Mouse (Mus musculus): ENCODE measurements around the gene Prl7b1. TPM values are rescaled to one million over a fixed set of nuclear protein-coding genes. Genes with fewer than 3 reads are reported as not detected.

The Prl7b1 gene
- not detected in 2 replicates for polyA plus RNA-seq (2014; fragmentation: Nextera tagmentation; extraction: Ambion mirVana)

GRCm38 (mm10) chr13:27610482-27610881, at the start of gene Prl7b1:
TSS of gene Prl7b1 (minus strand) at chr13:27610582.
- ATAC-seq (ENCODE audit: low read depth): no peak
- no peaks in the 10 kb centered on the region for H3K36me3 ChIP-seq (ENCODE audit: control insufficient read depth, insufficient read depth, low read length)
- no peaks in the 10 kb centered on the region for H3K4me1 ChIP-seq (ENCODE audit: control insufficient read depth, insufficient read depth, low read length)
- WGBS: 79% methylated on average over 4 of the region's 4 CpGs
- no peak within 1 kb of the TSS for H3K4me2 ChIP-seq (ENCODE audit: low read depth, low read length)
- H3K9me3 ChIP-seq (ENCODE audit: control insufficient read depth, low read length): no peaks in the 10 kb centered on the region
- H3K4me3 ChIP-seq (ENCODE audit: low read depth, low read length): no peak within 1 kb of the TSS
- DNase-seq (ENCODE audit: low spot score): no peak
- no peak within 1 kb of the TSS for H3K9ac ChIP-seq (ENCODE audit: low read depth, low read length)
- no peaks in the 10 kb centered on the region for H3K27me3 ChIP-seq (replicated peaks; ENCODE audit: control insufficient read depth, insufficient read depth, low read length)
- H3K27ac ChIP-seq (replicated peaks; ENCODE audit: low read depth, low read length): no peak within 1 kb of the TSS

GRCm38 (mm10) chr13:27642393-27642792, 32.0 kb upstream of the Prl7b1 start, which contains the start of gene Prl7a1:
TSS of gene Prl7a1 (minus strand) at chr13:27642493.
- no peak for DNase-seq (ENCODE audit: low spot score)
- Histone ChIP-seq H3K4me3 (ENCODE audit: low read depth, low read length) (no peak within 1 kb of the TSS), H3K27me3 (replicated peaks; ENCODE audit: control insufficient read depth, insufficient read depth, low read length) (no peaks in the 10 kb centered on the region), H3K9me3 (ENCODE audit: control insufficient read depth, low read length) (no peaks in the 10 kb centered on the region), H3K9ac (ENCODE audit: low read depth, low read length) (no peak within 1 kb of the TSS), H3K36me3 (ENCODE audit: control insufficient read depth, insufficient read depth, low read length) (no peaks in the 10 kb centered on the region), H3K27ac (replicated peaks; ENCODE audit: low read depth, low read length) (no peak within 1 kb of the TSS), H3K4me1 (ENCODE audit: control insufficient read depth, insufficient read depth, low read length) (no peaks in the 10 kb centered on the region), H3K4me2 (ENCODE audit: low read depth, low read length) (no peak within 1 kb of the TSS)
- whole genome bisulfite sequencing: 95% methylated on average over 3 of the region's 3 CpGs
- no peak for ATAC-seq (ENCODE audit: low read depth)

- no peak within 1 kb of the TSS for H3K4me2 ChIP-seq (ENCODE audit: low read depth, low read length)
- no peaks in the 10 kb centered on the region for H3K27me3 ChIP-seq (replicated peaks; ENCODE audit: control insufficient read depth, insufficient read depth, low read length)
- H3K9me3 ChIP-seq (ENCODE audit: control insufficient read depth, low read length): no peaks in the 10 kb centered on the region
- H3K4me1 ChIP-seq (ENCODE audit: control insufficient read depth, insufficient read depth, low read length): no peaks in the 10 kb centered on the region
- H3K9ac ChIP-seq (ENCODE audit: low read depth, low read length): no peak within 1 kb of the TSS
- no peak within 1 kb of the TSS for H3K4me3 ChIP-seq (ENCODE audit: low read depth, low read length)
- no peak within 1 kb of the TSS for H3K27ac ChIP-seq (replicated peaks; ENCODE audit: low read depth, low read length)
- no peaks in the 10 kb centered on the region for H3K36me3 ChIP-seq (ENCODE audit: control insufficient read depth, insufficient read depth, low read length)
- ATAC-seq (ENCODE audit: low read depth) (no peak), DNase-seq (ENCODE audit: low spot score) (no peak)
- WGBS: 79% methylated on average over 2 of the region's 2 CpGs
These were observed 28.3 kb downstream of the Prl7b1 start, which contains the start of gene Prl8a1 for GRCm38 (mm10) chr13:27582071-27582470. TSS of gene Prl8a1 (minus strand) at chr13:27582171.

- ATAC-seq (ENCODE audit: low read depth) (no peak), DNase-seq (ENCODE audit: low spot score) (no peak)
- Histone ChIP-seq H3K9me3 (ENCODE audit: control insufficient read depth, low read length) (no peaks in the 10 kb centered on the region), H3K36me3 (ENCODE audit: control insufficient read depth, insufficient read depth, low read length) (no peaks in the 10 kb centered on the region), H3K4me1 (ENCODE audit: control insufficient read depth, insufficient read depth, low read length) (no peaks in the 10 kb centered on the region), H3K9ac (ENCODE audit: low read depth, low read length) (no peak within 1 kb of the TSS), H3K27me3 (replicated peaks; ENCODE audit: control insufficient read depth, insufficient read depth, low read length) (no peaks in the 10 kb centered on the region), H3K27ac (replicated peaks; ENCODE audit: low read depth, low read length) (no peak within 1 kb of the TSS), H3K4me3 (ENCODE audit: low read depth, low read length) (no peak within 1 kb of the TSS), H3K4me2 (ENCODE audit: low read depth, low read length) (no peak within 1 kb of the TSS)
- WGBS: 67% methylated on average over 2 of the region's 2 CpGs
These were observed 45.9 kb downstream of the Prl7b1 start, which contains the start of gene Prl8a9 for GRCm38 (mm10) chr13:27564506-27564905. TSS of gene Prl8a9 (minus strand) at chr13:27564606.

GRCm38 (mm10) chr13:27553336-27553735, 57.0 kb downstream of the Prl7b1 start:
- H3K4me3 ChIP-seq (ENCODE audit: low read depth, low read length): no peak overlapping the region
- H3K9ac ChIP-seq (ENCODE audit: low read depth, low read length): no peak overlapping the region
- no peaks in the 10 kb centered on the region for H3K4me1 ChIP-seq (ENCODE audit: control insufficient read depth, insufficient read depth, low read length)
- H3K36me3 ChIP-seq (ENCODE audit: control insufficient read depth, insufficient read depth, low read length): no peaks in the 10 kb centered on the region
- ATAC-seq (ENCODE audit: low read depth) (no peak), DNase-seq (ENCODE audit: low spot score) (no peak)
- H3K27ac ChIP-seq (replicated peaks; ENCODE audit: low read depth, low read length): no peak overlapping the region
- no peaks in the 10 kb centered on the region for H3K27me3 ChIP-seq (replicated peaks; ENCODE audit: control insufficient read depth, insufficient read depth, low read length)
- H3K4me2 ChIP-seq (ENCODE audit: low read depth, low read length): no peak overlapping the region
- no peaks in the 10 kb centered on the region for H3K9me3 ChIP-seq (ENCODE audit: control insufficient read depth, low read length)

Other genes with a start within 250 kb of the Prl7b1 start
- not detected in 2 replicates for gene Prl2b1, start 219.7 kb downstream of the Prl7b1 start, polyA plus RNA-seq (2014; fragmentation: Nextera tagmentation; extraction: Ambion mirVana)
- gene Prl8a6, start 171.9 kb downstream of the Prl7b1 start, polyA plus RNA-seq (2014; fragmentation: Nextera tagmentation; extraction: Ambion mirVana): not detected in 2 replicates
- not detected in 2 replicates for gene Prl8a8, start 97.4 kb downstream of the Prl7b1 start, polyA plus RNA-seq (2014; fragmentation: Nextera tagmentation; extraction: Ambion mirVana)
- not detected in 2 replicates for gene Prl8a9, start 46.0 kb downstream of the Prl7b1 start, polyA plus RNA-seq (2014; fragmentation: Nextera tagmentation; extraction: Ambion mirVana)
- not detected in 2 replicates for gene Prl8a1, start 28.4 kb downstream of the Prl7b1 start, polyA plus RNA-seq (2014; fragmentation: Nextera tagmentation; extraction: Ambion mirVana)
- gene Prl7a1, start 31.9 kb upstream of the Prl7b1 start, polyA plus RNA-seq (2014; fragmentation: Nextera tagmentation; extraction: Ambion mirVana): not detected in 2 replicates
- gene Prl7a2, start 57.5 kb upstream of the Prl7b1 start, polyA plus RNA-seq (2014; fragmentation: Nextera tagmentation; extraction: Ambion mirVana): not detected in 2 replicates
- gene Prl7d1, start 106.2 kb upstream of the Prl7b1 start, polyA plus RNA-seq (2014; fragmentation: Nextera tagmentation; extraction: Ambion mirVana): not detected in 2 replicates
- gene Prl7c1, start 170.2 kb upstream of the Prl7b1 start, polyA plus RNA-seq (2014; fragmentation: Nextera tagmentation; extraction: Ambion mirVana): not detected in 2 replicates
- not detected in 2 replicates for gene Prl2a1, start 191.1 kb upstream of the Prl7b1 start, polyA plus RNA-seq (2014; fragmentation: Nextera tagmentation; extraction: Ambion mirVana)
- not detected in 2 replicates for gene Prl2c1, start 238.8 kb upstream of the Prl7b1 start, polyA plus RNA-seq (2014; fragmentation: Nextera tagmentation; extraction: Ambion mirVana)

Data from embryonic facial prominence, embryonic 14.5 days (tissue).